Mouse (Mus musculus) lung, postnatal 14 days (tissue): ENCODE results near the gene Pth2.

ENCODE experiments used
- DNase-seq: peaks from one replicate; pipeline ENCODE4 v3.0.0; 2021

The Pth2 gene

DNA sequence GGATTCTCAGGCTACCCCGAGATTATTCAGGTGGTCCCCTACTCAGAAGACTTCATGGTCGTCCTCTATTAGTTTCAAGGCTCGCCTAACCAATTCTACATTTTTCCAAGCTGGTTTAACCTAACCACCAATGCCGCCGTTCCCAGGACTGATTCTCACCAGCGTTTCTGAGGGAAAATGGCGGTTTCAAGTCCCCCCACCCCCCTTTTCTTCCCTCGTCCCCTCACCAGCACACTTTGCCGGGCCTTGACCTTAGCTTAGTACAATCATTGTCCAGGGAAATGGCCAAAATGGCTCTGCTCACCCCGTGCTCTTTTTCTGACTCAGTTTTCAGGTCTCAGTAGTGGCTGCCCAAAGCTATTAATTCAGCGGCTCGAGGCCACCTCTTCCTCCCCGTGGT is 5.4 kb upstream of the Pth2 start:
- no peak for DNase-seq

DNA sequence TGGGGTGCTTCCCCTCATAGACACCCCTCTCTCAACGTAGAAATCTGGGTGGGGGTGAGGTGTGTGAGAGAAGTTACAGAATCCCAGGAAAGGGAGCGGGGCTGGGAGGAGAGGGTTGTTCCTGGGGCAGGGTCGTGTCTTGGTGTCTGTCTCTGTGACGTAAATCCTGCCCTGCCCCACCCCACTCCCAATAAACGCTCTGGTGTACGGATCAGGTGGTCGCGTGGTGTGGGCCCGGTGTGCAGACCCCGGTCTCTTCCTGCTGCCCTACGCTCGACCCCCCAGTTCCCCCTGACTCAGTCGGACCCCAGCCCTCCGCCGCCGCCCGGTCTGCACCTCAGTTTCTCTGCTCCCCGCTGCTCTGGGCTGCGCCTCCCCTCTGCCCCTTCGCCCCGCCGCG is 4.9 kb upstream of the Pth2 start:
- no peak for DNase-seq

DNA sequence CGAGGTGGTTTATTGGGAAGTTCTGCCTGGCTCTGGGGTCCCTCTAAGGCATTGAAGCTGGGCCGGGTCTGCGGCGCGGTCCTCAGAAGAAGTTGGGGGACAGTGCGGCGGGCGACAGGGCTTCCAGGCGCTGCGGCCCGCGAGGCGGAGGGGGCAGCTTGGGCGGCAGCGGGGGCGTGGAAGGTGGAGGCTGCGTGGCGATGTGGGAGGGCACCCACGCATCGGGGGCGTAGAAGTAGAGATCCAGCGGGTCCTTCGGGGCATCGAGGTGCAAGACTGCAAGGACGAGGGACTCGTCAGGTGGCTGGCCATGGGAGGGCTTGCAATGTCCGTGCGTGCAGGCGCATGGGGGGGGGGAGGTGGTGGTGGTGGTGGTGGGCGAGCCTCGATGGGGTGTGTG is 4.4 kb upstream of the Pth2 start:
- no peak for DNase-seq

DNA sequence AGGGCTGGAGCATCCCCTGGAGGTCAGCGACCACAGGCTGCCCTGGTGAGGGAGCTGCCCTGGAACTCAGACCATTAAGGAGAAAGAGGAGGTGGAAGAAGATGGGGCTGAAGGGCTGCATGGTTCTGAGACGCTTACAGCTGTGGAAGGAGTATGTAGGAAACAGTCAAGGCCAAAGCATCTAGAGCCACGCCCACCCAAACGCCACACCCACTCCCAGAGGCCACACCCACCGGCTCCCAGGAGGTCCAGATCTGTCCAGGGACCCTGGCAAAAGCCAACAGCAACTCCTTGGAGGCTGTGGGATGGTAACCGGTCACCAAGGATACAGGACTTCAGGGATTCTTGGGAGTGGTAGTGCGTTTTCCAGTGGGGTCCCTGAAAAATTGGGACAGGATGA is 2.2 kb upstream of the Pth2 start:
- no peak for DNase-seq

DNA sequence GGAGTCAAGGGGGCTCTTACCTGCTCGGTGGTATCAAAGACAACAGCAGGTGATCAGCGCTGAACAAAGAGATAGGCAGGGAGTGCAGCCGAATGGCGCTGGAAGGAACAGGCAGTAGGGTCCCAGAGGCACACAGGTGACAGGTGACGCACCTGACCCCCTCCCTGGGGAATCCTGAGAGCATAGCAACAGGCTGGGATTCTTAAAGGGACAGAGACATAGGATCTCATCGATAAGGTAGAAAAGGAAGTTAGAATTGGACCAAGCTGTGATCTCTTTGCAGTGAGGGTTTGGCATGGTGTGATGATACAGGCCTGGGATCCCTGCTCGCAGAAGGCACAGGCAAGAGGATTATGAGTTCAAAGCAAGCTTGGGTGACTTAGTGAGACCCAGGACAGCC is 1.3 kb upstream of the Pth2 start, which contains the start of gene Gfy:
TSS of gene Gfy (minus strand) at position 101 of the 400 bp plus-strand sequence.
- no peak for DNase-seq

DNA sequence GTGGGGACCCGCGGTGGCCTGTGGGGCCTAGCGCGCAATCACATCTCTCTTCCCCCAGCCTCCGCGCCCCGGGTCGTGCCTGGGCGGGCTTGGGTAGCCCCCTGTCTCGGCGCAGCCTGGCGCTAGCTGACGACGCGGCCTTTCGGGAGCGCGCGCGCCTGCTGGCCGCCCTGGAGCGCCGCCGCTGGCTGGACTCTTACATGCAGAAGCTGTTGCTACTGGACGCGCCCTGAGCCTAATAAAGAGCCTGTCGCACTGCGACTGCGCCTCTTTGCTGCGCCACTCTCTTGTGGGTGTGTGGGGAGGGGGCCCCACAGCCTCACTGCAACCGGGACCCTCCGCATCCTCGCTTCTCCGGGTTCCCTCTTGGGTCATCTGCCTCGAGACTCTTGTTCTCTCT is 745 bp downstream of the Pth2 start:
- DNase-seq: no peak

DNA sequence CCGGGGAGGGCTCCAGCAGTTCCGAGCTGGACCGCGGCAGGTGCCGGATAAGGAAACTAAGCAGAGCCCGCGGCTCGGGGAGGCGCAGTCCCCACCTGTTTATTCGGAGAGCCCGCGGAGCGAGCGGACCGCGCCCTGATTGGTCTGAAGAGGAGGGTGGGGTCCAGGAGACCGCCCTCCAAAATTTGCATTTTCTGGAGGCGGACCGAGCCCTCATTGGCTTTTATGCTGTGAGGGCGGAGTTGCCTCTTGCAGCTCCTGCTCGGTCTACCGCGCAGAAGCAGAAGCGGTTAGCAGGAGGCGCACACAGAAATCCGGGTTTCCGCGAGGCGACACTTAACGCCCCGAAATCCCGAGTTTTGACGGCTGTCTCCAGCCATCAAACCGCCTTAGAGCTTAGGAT is 1.4 kb downstream of the Pth2 start:
- peak; percentile 85 for DNase-seq

DNA sequence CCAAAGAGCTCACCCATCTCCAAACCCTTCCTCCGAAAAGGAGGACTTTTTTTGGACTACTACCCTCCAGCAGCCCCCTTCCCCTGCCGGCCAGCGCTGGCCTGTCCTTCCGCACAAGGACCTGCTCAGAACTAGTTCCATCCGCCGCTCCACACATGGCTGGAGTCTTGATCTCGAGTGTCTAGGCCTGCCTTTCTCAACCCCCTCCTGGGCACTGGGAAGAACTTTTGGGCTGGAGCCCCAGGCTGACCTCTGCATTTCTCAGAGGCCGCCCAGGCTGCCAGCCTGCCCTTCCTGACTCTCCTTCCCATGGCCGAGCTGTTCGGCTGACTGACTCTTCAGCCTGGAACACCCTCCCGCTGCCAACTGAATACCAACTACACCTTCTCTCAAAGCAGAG is 1.8 kb downstream of the Pth2 start:
- DNase-seq: no peak

DNA sequence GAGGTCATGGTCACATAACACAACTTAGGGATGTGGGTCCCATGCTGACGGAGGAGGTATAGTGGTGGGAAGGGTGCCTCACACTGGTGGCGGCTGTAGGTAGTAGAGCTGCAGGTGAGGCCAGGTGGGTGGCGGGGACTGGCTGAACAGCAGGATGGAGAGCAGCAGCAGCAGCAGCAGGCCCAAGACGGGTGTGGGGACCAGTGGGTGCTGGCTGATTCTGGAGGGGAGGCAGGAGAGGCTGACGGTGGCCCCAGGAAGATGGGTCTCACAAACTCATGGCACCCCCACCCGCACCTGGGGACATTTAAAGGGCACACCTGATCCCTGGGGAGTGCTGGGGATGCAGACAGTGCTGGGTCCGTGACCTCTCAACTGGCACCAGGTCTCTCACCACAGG is 2.9 kb downstream of the Pth2 start:
- no peak for DNase-seq

DNA sequence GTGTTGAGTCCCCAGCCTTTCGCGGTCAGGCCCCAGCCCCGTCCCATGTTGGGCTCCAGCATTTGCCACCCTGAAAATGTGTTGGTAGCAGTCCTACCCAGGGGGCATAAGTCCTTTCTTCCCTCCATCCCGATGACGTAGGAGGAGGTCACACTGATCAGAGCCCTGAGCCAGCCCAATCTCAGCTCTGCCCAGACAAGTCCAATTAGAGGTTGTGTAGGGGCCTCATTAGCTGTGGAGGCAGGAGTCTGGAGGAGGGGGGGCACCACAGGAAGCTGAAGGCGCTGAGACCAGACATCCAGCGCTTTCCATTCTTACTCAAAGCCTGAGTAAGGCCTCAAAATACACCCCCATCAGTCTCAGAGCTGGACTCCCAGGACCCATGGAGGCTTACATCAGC is 5.1 kb downstream of the Pth2 start:
- no peak for DNase-seq

DNA sequence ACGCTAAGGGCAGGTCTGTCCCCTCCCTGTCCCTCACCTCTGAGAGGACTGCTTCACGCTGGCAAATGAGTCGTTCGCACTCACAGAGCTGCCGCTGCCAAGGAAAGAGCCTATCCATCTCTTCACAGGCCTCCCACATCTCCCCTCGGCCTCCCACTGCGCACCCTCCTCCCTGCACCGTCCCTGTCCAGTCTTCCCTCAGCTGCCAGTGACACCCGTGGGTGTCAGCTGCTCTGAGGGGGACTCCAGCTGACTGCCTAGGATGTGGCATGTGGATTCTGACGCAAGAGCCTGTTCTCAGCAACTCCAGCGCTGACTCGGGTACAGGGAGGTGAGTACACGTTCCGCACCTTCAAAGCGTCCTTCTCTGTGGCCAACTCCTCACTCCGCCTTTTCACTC is 8.8 kb downstream of the Pth2 start:
- no peak for DNase-seq

DNA sequence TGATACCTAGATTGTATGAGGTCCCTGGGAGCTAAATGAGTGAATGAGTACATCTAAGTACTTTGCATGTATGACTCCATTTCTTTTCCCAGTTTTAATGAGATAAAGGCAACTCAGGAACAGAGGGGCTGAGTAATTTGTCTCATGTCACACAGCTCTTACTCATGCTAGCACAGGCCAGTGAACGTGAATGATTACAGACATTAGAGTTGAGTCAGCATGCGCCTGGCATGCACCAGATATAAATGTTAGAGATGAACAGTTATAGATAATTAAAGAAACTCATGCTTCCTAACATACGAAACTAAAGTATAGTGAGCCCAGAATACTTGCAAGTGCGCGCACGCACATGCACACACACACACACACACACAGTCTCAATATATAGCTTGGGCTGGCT is 9.4 kb downstream of the Pth2 start:
- DNase-seq: no peak

DNA sequence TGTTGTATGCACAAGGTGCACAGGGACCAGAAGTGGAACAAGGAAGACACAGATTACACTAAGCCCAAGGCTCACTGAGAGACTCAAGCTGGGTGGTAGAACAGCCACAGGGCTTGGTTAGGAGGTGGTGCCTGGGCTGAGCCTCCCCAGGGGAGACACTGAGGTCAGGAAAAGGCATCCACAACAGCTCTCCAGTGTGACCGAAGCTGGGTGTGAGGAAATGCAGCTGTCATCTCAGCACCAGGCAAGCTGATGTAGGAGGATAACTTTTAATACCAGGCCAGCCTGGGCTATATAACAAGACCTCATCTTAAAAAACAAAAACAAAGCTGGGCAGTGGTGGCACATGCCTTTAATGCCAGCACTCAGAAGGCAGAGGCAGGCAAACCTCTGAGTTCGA is 10.4 kb downstream of the Pth2 start:
- no peak for DNase-seq

DNA sequence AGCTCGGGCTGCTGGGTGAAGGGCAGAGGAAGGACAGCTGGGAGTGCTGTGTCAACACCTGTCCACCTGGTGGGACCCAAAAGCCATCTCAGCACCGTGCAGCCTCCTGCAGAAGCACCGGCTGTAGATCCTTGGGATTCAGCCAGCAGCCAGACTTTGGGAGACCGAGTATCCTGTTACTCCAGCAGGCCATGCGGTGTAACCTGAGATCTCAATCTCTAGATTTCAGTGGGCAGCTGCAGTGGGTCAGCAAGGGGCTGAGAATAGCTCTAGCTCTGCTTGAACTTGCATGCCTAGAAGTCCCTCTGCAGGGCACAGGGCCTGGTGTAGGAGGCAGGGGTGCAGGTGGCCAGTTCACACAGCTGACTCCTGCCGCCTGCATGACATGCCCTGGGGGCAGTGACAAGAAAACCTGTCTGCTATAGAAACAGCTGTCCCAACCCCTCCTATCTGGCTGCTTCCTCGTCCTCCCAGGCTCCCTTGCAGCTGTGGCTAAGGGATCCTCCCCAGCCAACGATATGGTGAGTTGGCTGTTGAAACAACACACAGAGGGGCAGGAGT is 11.1 kb downstream of the Pth2 start:
- no peak for DNase-seq

DNA sequence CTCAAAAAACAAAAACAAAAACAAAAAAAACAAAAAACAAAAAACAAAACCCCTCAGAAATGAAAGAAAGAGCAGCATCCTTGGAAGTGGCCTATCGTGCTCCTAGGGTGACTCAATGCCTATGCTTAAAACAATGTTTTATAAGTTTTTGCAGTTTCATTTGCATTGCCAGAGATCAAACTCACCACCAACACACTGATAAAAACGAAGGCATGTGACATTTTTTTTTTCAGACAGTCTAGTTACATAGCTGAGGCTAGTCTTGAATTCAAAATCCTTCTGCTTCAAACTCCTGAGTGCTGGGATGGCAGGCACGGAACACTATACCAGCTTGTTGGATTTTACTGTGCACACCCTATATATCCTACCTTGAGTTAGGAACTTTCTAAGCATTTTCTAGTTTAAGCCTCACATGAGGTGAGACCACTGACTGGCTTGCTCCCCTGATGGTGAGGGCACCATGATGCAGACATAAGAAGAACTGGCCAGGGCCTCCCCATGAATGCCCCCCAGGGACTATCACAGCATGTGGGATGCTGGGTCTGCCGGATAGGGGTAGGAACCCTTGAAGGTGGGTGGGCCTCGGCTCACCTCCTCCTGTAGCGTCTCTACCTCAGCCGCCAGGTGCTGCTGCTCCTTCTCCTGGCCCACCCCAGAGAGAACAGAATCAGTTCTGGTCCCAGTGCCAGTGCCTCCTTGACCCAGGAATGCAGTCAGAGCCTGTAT is 12.0 kb downstream of the Pth2 start:
- no peak for DNase-seq

DNA sequence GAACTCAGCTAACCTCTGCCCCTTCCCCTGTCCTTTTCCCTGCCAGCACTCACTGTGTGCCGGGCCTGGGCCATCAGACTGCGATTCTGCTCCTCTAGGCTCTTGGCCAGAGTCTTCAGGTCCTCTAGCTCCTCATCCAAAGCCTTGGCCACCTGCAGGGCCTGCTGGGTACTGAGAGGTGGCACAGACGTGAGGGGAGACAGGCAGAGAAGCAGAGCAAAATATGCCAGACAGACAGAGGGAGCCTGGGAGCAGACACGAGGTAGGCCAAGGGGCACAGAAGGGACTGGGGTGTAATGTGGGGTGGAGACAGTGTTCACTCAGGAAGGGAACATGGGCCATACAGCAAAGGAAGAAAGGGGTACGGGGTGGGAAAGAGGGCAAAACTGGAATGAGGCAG is 12.6 kb downstream of the Pth2 start:
- DNase-seq: no peak

DNA sequence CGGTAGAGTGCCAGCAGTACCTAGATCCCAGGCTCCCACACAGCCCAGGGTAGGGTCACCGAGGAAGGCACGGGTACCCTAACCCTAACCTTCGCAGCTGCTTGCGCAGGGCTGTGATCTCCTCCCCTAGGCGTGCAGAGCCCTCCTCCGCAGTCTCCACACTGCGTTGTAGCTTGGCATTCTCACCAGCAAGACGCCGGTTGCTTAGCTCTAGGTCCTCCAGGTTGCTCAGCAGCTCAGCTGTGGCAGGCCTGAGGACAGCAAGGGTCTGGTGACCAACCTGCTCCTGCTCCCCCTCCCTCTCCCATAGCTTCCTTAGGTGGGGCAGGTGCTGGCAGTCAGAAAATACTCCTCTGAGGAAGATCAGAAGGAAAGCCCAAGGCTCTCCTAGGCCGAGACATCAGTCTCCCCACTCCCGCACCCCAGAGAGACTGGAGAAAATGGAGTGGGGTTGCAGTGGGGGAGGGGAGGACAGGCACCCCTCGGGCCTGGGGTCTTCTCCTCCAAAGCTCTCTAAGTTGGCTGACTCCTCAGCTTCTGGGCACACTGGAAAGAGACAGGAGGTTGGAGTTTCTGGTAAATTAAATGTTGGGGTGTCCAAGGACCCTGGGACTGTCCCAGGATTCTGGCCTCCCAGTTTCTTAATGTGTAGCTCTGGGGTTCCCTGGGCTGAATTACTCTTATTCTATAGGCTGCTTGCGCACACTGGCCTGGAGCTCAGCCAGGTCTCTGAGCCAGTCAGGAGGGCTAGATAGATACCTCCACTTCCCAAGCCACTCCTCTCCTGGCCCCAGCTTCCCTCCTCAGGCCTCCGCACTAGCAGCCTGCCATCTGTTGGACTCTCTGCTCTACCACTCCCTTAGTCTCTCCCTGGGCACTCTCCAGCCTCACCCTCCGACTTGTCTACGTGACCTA is 13.3 kb downstream of the Pth2 start:
- DNase-seq: no peak

DNA sequence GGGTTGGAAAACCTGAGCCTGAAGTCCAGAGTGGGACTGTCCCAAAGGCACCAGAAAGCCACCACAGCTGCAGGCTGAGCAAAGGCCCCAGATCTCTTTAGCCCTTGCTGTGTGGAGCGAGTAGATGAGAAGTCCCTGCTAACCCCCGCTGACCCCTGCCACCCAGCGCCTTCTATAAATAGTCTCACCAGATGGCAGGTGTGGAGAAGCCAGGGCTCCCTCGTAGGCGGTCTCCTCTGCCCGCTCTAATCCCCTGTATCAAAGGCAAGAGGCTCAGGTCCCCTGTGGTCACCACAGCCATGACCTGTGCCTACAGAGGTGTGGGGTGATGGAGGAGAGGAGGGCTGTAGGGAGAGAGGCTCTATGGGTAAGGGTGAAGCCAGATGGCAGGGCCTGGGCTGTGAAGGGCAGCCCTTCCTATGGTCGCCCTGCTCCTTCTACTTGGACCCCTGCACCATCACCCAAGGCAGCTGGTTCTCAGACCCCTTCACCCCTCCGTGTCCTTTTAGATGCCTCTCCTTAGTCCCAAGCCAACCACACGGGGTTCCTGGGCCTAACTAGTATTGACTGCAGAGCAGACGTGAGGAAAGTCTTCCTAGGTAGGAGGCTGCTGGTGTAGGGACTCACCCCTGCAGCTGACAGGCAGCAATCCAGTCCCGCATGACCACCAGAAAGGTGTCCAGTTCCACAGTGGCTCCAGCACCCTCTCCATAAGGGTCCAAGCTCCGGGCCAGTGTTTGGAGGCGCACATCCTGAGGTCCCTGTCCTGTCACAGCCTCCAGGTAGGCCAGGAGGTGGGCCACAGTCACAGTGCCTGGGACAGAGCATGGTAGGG is 14.8 kb downstream of the Pth2 start:
- no peak for DNase-seq

DNA sequence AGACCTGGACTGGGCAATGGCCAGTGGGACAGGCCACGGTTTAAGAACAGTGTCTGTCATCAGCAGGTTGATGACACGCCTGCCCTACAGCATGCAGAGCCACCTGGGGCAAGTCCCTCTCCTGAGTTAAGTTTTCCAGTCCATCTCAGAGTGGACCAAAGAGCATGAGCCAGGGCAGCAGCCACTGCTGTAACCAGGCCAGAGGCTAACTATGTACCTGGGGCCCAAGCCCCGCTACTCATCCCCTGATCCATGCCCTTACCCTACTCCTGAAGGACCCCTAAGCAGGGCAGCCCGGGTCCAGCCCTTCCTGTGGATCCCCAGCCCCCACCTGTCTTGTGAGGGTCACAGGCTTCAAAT is 15.4 kb downstream of the Pth2 start:
- DNase-seq: no peak

DNA sequence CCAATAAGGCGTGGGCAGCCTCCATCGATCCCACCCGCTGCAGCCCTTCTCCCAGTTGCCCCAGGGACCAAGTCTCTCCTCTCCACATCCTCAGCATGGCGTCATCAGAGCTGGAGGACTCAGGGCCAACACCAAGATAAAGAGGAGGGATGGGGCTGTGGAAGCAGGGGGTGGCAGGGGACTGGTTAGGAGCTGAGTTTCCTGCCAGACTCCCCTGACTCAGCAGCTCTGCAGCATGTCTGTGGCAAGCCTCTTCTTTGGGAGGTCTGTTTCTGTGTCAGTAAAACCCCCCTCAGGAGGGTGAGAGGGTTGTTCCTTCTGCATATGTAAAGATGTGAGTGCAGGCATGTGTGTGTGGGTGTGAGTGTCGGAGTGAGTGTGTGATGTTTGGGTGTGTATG is 16.2 kb downstream of the Pth2 start:
- no peak for DNase-seq

DNA sequence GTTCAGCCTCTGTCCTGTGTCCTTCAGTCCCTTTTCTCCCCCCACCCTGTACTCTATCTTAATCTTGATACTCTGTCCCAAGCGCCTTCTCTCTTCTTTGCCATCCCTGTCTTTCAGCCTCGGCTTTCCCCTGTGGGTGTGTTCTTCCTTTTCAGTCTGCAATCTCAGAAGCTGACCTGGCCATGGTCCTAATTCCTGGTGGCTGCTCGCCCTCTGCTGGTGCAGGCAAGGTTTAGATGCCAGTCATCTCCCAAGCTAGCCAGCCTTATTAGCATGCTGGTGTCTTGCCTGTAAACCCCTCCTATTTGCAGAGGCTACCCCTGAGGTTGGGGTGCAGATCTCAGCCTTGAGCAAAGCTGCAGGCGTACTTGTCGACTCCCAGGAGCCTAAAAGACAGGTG is 17.6 kb downstream of the Pth2 start:
- DNase-seq: peak; percentile 80

DNA sequence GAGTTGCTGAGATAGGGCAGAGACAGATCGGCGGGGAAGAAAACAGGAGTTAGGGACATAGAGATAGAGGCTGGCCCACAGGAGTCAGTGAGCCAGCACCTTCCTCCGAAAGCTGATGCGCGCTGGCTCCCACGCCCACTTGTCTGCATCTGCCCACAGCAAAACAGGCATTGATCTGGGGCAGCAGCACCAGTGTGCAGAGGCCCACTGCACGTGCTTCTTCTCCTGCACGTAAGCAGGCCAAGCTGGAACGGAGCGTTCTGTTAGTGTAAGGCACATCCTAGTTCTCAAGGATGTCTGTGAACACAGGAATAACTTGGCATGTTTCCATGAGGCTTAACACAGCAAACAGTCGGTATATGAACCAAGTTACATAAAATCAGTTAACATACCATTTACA is 18.2 kb downstream of the Pth2 start:
- DNase-seq: no peak

DNA sequence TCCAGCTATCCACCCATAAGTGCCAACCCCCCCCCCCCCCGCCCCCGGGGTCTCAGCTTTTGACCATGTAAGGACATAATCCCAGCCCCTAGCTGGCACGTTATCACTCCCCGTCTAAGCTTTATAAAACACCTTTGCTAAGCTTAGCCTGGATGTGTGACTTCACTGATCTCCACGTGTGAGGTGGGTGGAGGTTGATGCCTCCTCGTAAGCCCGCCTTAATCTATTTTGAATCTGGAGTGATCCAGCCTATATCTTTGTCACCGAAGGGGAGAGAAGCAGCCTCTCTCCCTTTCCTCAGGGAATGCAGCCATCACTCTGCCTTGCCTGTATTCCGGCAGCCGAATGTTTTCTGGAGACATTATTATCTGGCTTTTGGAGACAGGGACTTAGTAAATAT is 21.9 kb downstream of the Pth2 start:
- no peak for DNase-seq
